Comparison of ENCODE assay signal across 12 mouse cellular contexts in the genomic region with DNA sequence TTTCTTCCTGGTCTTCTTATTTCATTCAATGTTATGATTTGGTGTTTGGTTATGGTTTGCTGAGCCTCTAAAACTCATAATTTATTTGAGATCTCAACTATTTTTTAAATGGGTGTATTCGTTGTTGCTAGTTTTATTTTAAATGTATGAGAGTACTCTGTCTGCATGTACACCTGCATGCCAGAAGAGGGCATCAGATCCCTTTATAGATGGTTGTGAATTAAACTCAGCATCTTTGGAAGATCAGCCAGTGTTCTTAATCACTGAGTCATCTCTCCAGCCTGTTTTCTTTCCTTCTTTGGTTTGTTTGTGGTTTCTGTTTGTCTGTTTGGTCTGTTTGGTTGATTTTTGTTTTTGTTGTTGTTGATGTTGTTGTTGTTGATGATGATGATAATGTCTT. TPM values are rescaled to one million over a fixed set of nuclear protein-coding genes. Genes with fewer than 3 reads are reported as not detected.
DNase-seq lines count a peak whose midpoint lies in the region; ATAC-seq and TF ChIP-seq lines count a peak whose summit lies in the region.
"Had no signal": no experiment of that assay in that cellular context is flagged by ENCODE, and none has a peak within 500 bp of the region (broad histone marks: within the 10 kb centered on the region; RNA-seq: fewer than 3 reads in every experiment).

No protein-coding gene starts in this region.

- 54% methylated on average over 1 of the region's 1 CpGs for WGBS in heart, postnatal 0 days
- 32% methylated on average over 1 of the region's 1 CpGs for WGBS in lung, postnatal 0 days
- 33% methylated on average over 1 of the region's 1 CpGs for WGBS in stomach, postnatal 0 days
- WGBS in forebrain, embryonic 12.5 days: 68% methylated on average over 1 of the region's 1 CpGs

- no peaks in the 10 kb centered on the region for H3K9me3 ChIP-seq in heart, postnatal 0 days (replicated peaks; ENCODE audit: control insufficient read depth, low read length)
- no peaks in the 10 kb centered on the region for H3K9me3 ChIP-seq in lung, postnatal 0 days (ENCODE audit: low read length)
- H3K9me3 ChIP-seq in stomach, postnatal 0 days (ENCODE audit: control insufficient read depth, low read length): no peaks in the 10 kb centered on the region
- H3K9me3 ChIP-seq in forebrain, embryonic 12.5 days: no peaks in the 10 kb centered on the region
- H3K9me3 ChIP-seq: forebrain, embryonic 10.5 days; lung, embryonic 15.5 days had no signal

- no peak overlapping the region for H3K9ac ChIP-seq in heart, postnatal 0 days (replicated peaks; ENCODE audit: low read depth, low read length)
- no peak overlapping the region for H3K9ac ChIP-seq in lung, postnatal 0 days (replicated peaks; ENCODE audit: low read depth)
- H3K9ac ChIP-seq in stomach, postnatal 0 days (ENCODE audit: low read length): no peak overlapping the region
- H3K9ac ChIP-seq in forebrain, embryonic 12.5 days: no peak overlapping the region
- H3K9ac ChIP-seq: lung, embryonic 15.5 days had no signal

- intact Hi-C loops in heart, postnatal 14 days (cut with DNase I): loop anchor here (10.0 kb wide), 2 partner anchors 322 to 402 kb away; a partner anchor contains a TSS

- peak; percentile 65 for TF ChIP-seq CTCF in heart, postnatal 0 days (IDR thresholded peaks at IDR 0.05; ENCODE audit: low read depth)
- TF ChIP-seq CTCF in lung, postnatal 0 days (IDR thresholded peaks at IDR 0.05): peak; percentile 67
- TF ChIP-seq CTCF in stomach, postnatal 0 days (IDR thresholded peaks at IDR 0.05; ENCODE audit: low read depth): peak; percentile 79

- no peak overlapping the region for H3K4me3 ChIP-seq in heart, postnatal 0 days (ENCODE audit: low read depth, low read length)
- no peak overlapping the region for H3K4me3 ChIP-seq in lung, postnatal 0 days (ENCODE audit: low read depth, low read length)
- no peak overlapping the region for H3K4me3 ChIP-seq in stomach, postnatal 0 days (ENCODE audit: low read depth, low read length)
- no peak overlapping the region for H3K4me3 ChIP-seq in forebrain, embryonic 12.5 days (replicated peaks)
- H3K4me3 ChIP-seq: forebrain, embryonic 10.5 days; lung, embryonic 15.5 days had no signal

- no peak overlapping the region for H3K4me2 ChIP-seq in heart, postnatal 0 days (ENCODE audit: low read depth, low read length)
- H3K4me2 ChIP-seq in lung, postnatal 0 days (replicated peaks; ENCODE audit: low read depth, low read length): no peak overlapping the region
- H3K4me2 ChIP-seq in stomach, postnatal 0 days (replicated peaks; ENCODE audit: low read depth): no peak overlapping the region
- H3K4me2 ChIP-seq in forebrain, embryonic 12.5 days: no peak overlapping the region
- H3K4me2 ChIP-seq: lung, embryonic 15.5 days had no signal

- ATAC-seq in heart, postnatal 0 days (ENCODE audit: insufficient read depth, low read depth): no peak
- ATAC-seq in lung, postnatal 0 days: no peak
- no peak for ATAC-seq in stomach, postnatal 0 days (ENCODE audit: low FRiP score, low TSS enrichment)
- ATAC-seq in forebrain, embryonic 12.5 days (ENCODE audit: low FRiP score): no peak
- ATAC-seq: inflammation-experienced regulatory T-cells, adult 6 months had no signal

- no peak for TF ChIP-seq EP300 in heart, postnatal 0 days (IDR thresholded peaks at IDR 0.05; ENCODE audit: low read depth)
- no peak for TF ChIP-seq EP300 in lung, postnatal 0 days (IDR thresholded peaks at IDR 0.05)
- no peak for TF ChIP-seq EP300 in stomach, postnatal 0 days (optimal IDR thresholded peaks at IDR 0.05)

- H3K27me3 ChIP-seq in heart, postnatal 0 days (ENCODE audit: control insufficient read depth, insufficient read depth, low read length): no peaks in the 10 kb centered on the region
- H3K27me3 ChIP-seq in lung, postnatal 0 days (replicated peaks; ENCODE audit: insufficient read depth, low read length): no peaks in the 10 kb centered on the region
- no peaks in the 10 kb centered on the region for H3K27me3 ChIP-seq in stomach, postnatal 0 days (ENCODE audit: control insufficient read depth, insufficient read depth, low read length)
- H3K27me3 ChIP-seq in forebrain, embryonic 12.5 days: no peaks in the 10 kb centered on the region
- H3K27me3 ChIP-seq: lung, embryonic 15.5 days had no signal

- H3K27ac ChIP-seq in heart, postnatal 0 days (ENCODE audit: low read depth): no peak overlapping the region
- H3K27ac ChIP-seq in lung, postnatal 0 days (ENCODE audit: low read length): no peak overlapping the region
- no peak overlapping the region for H3K27ac ChIP-seq in stomach, postnatal 0 days (replicated peaks)
- no peak overlapping the region for H3K27ac ChIP-seq in forebrain, embryonic 12.5 days
- H3K27ac ChIP-seq: forebrain, embryonic 10.5 days; lung, embryonic 15.5 days had no signal

- DNase-seq in heart, postnatal 0 days (ENCODE audit: low spot score): no peak
- DNase-seq in heart, postnatal 14 days: no peak
- peak; percentile 44 for DNase-seq in lung, postnatal 0 days (ENCODE audit: low spot score)
- no peak for DNase-seq in lung, adult 18-20 months
- peak; percentile 53 for DNase-seq in R1 (ENCODE audit: low read depth, low spot score)
- DNase-seq in stomach, postnatal 0 days (ENCODE audit: low spot score): no peak
- DNase-seq: adrenal gland, postnatal 10 days; heart, postnatal 10 days had no signal

- no peaks in the 10 kb centered on the region for H3K4me1 ChIP-seq in heart, postnatal 0 days (ENCODE audit: control insufficient read depth, insufficient read depth)
- no peaks in the 10 kb centered on the region for H3K4me1 ChIP-seq in lung, postnatal 0 days (ENCODE audit: insufficient read depth, low read depth, low read length)
- no peaks in the 10 kb centered on the region for H3K4me1 ChIP-seq in stomach, postnatal 0 days (replicated peaks; ENCODE audit: control insufficient read depth, insufficient read depth)
- H3K4me1 ChIP-seq in forebrain, embryonic 12.5 days: no peaks in the 10 kb centered on the region
- H3K4me1 ChIP-seq: forebrain, embryonic 10.5 days; lung, embryonic 15.5 days had no signal

- no peaks in the 10 kb centered on the region for H3K36me3 ChIP-seq in heart, postnatal 0 days (replicated peaks; ENCODE audit: control insufficient read depth, insufficient read depth, low read length)
- H3K36me3 ChIP-seq in lung, postnatal 0 days (ENCODE audit: insufficient read depth, low read length): no peaks in the 10 kb centered on the region
- H3K36me3 ChIP-seq in stomach, postnatal 0 days (ENCODE audit: control insufficient read depth, insufficient read depth, low read length): no peaks in the 10 kb centered on the region
- no peaks in the 10 kb centered on the region for H3K36me3 ChIP-seq in forebrain, embryonic 12.5 days (replicated peaks)
- H3K36me3 ChIP-seq: forebrain, embryonic 10.5 days; lung, embryonic 15.5 days had no signal

RNA-seq across cellular contexts. Expression of a gene that starts 29.1 kb away (rescaled TPM):
- total RNA-seq in heart, postnatal 0 days (2014; rRNA removed; ENCODE audit: low replicate concordance): 0.66 TPM in 1 of 2 replicates, not detected in the other
- polyA plus RNA-seq in heart, postnatal 0 days (2015; fragmentation: Nextera tagmentation; extraction: Ambion mirVana): not detected in 2 replicates
- total RNA-seq in heart, postnatal 14 days (2021): not detected
- 0.37 and 0.39 TPM in 2 replicates for polyA plus RNA-seq in lung, postnatal 0 days (2015; fragmentation: Nextera tagmentation; extraction: Ambion mirVana)
- 4.1 and 4.6 TPM in 2 replicates for polyA plus RNA-seq in stomach, postnatal 0 days (2015; fragmentation: Nextera tagmentation; extraction: Ambion mirVana)
- not detected in 2 replicates for polyA plus RNA-seq in forebrain, embryonic 12.5 days (2016; fragmentation: Nextera tagmentation; extraction: Ambion mirVana)
- total RNA-seq: heart, postnatal 10 days had no signal
- polyA plus RNA-seq: forebrain, embryonic 10.5 days; inflammation-experienced regulatory T-cells, adult 6 months had no signal

Comparison
In these comparisons a context has a peak if more than half of its experiments do, and no peak if none do; other contexts are left out.
1. DNase-seq: peak in lung, postnatal 0 days (single experiment) and R1 (single experiment); none in heart, postnatal 0 days (single experiment), heart, postnatal 14 days (0 of 2), lung, adult 18-20 months (0 of 2) and stomach, postnatal 0 days (single experiment).
2. Peak in every context shown above with its lines, with median percentiles within 50 percentile points of each other: CTCF ChIP-seq.